Mouse (Mus musculus): ENCODE data around the gene Fetub. TPM values are rescaled to one million over a fixed set of nuclear protein-coding genes. Genes with fewer than 3 reads are reported as not detected.
A peak's percentile ranks its signal among the peaks of the same experiment; 100 is the strongest.

Fetub gene
- not detected in 2 replicates for polyA plus RNA-seq (2016; fragmentation: Nextera tagmentation; extraction: Ambion mirVana)

DNA sequence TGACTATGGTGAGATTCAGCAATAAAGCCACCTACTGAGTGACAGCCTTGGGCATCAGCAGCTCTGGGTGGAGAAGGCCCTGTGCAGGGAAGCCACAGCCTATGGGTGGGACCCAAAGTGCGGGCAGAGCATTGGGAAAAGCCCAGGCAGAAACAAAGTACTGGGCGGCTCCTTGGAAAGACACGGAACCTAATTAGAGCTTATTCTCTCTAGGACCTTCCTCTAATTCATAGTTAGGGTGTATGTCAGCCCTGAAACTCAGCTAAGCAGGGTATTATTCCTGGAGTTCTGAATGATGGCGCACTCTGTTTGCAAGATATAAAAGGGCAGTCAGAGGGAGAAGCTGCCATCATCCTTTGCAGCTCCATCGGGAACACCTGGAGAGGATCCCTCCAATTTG, at the start of gene Fetub:
TSS of gene Fetub (plus strand) at position 301 of the 400 bp plus-strand sequence.
- no peaks in the 10 kb centered on the region for H3K36me3 ChIP-seq
- 93% methylated on average over 5 of the region's 5 CpGs for WGBS
- no peaks in the 10 kb centered on the region; the same call in 1 of the 2 replicates for H3K4me1 ChIP-seq (replicated peaks)
- no peaks in the 10 kb centered on the region for H3K27me3 ChIP-seq (ENCODE audit: insufficient read depth, poor library complexity, severe bottlenecking)
- no peak for DNase-seq (ENCODE audit: low spot score)
- H3K4me3 ChIP-seq = no peak within 1 kb of the TSS
- H3K9me3 ChIP-seq = no peaks in the 10 kb centered on the region
- H3K27ac ChIP-seq = no peak within 1 kb of the TSS

DNA sequence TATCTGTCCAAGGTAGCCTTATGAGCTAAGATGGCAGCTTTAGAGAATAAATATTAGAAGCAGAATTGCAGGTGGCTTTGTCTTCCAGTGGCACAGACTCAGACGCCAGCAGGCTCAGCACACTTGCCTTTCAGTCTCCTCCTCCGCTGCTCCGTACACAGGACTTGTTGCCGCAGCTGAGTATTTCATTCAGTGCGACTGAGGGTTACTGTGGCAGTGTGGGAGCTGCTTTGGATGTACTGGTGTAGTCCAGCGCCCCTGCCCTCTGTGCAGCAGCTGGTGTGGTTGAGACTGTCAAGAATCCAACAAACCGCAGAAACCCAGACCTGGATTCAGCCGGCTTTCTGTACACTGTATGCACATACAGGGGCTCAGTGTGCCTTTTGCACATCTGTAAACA, 45.7 kb upstream of the Fetub start:
- 93% methylated on average over 8 of the region's 8 CpGs for WGBS
- H3K36me3 ChIP-seq = peaks cover 66% of the 10 kb centered on the region

DNA sequence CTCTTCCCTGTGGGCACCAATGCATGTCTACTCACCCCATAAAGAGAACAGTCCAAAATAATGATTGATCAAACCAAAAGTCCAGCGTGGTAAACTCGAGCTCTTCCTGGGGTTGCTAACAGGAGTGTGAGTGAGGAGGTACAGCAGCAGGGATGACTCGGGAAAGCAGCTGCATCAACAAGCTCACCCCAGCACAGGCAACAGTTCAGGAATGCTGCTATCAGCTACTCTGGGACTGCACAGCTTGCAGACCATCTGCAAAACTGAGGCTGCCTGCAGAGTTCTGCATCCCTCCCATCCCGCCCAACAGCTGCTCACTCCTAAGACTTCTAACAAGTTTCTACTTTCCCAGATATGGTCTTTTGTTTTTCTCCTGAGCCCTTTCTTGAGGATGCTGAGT, 44.8 kb upstream of the Fetub start:
- H3K4me1 ChIP-seq (replicated peaks) = no peaks in the 10 kb centered on the region

More for the DNA sequence above, 45.7 kb upstream of the Fetub start:
- no peak for DNase-seq (ENCODE audit: low spot score)
- Histone ChIP-seq H3K27me3 (ENCODE audit: insufficient read depth, poor library complexity, severe bottlenecking) (no peaks in the 10 kb centered on the region), H3K4me3 (no peak overlapping the region), H3K9me3 (no peaks in the 10 kb centered on the region), H3K27ac (no peak overlapping the region), H3K4me1 (replicated peaks) (no peaks in the 10 kb centered on the region)

DNA sequence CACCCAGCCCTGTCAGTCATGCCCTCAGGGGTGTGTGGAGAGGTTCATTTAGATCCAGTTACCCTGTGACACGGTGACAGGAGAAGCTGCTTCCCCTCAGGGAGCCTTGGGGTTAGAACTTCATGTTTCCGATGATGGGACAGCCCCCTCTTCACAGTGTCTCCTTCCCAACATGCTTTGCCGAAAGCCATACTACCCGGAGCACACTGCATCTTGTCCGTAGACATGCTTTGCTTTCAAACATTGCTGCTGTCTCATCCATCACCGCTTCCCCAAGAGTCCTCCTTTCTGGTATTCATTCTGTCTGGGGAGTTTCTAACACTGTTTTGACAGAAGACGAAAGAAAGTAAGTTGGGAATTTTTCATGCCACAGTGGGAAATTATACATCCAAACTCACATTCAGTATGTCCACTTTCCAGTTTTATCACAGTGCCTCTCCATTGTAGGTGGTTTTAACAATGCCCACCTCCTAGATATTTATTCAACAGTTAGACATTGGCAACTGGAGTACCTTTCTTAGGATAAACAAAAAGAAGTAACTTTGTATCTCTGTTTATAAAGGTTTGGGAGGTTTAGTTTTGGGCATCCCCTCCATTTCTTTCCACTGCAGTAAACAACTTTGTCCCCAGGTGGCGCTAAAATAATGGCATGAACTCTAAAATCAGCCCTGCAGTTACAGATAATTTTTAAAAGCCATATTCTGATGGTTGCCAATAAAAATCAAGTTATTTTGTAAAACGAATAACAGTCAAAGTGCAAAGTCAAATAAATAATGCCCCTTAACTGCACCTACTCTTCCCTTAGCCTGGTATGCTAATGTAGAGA, 41.7 kb upstream of the Fetub start:
- Histone ChIP-seq H3K9me3 (no peaks in the 10 kb centered on the region), H3K4me1 (replicated peaks) (peaks cover 10% of the 10 kb centered on the region), H3K4me3 (no peak overlapping the region), H3K36me3 (peaks cover 25% of the 10 kb centered on the region), H3K27me3 (ENCODE audit: insufficient read depth, poor library complexity, severe bottlenecking) (no peaks in the 10 kb centered on the region), H3K27ac (no peak overlapping the region)
- no peak for DNase-seq (ENCODE audit: low spot score)
- WGBS = 48% methylated on average over 9 of the region's 9 CpGs

More for the DNA sequence above, 44.8 kb upstream of the Fetub start:
- no peaks in the 10 kb centered on the region for H3K9me3 ChIP-seq
- H3K36me3 ChIP-seq = peaks cover 56% of the 10 kb centered on the region
- WGBS = 69% methylated on average over 4 of the region's 4 CpGs
- no peak overlapping the region for H3K4me3 ChIP-seq
- H3K27ac ChIP-seq = no peak overlapping the region
- DNase-seq (ENCODE audit: low spot score) = no peak
- H3K27me3 ChIP-seq (ENCODE audit: insufficient read depth, poor library complexity, severe bottlenecking) = no peaks in the 10 kb centered on the region

DNA sequence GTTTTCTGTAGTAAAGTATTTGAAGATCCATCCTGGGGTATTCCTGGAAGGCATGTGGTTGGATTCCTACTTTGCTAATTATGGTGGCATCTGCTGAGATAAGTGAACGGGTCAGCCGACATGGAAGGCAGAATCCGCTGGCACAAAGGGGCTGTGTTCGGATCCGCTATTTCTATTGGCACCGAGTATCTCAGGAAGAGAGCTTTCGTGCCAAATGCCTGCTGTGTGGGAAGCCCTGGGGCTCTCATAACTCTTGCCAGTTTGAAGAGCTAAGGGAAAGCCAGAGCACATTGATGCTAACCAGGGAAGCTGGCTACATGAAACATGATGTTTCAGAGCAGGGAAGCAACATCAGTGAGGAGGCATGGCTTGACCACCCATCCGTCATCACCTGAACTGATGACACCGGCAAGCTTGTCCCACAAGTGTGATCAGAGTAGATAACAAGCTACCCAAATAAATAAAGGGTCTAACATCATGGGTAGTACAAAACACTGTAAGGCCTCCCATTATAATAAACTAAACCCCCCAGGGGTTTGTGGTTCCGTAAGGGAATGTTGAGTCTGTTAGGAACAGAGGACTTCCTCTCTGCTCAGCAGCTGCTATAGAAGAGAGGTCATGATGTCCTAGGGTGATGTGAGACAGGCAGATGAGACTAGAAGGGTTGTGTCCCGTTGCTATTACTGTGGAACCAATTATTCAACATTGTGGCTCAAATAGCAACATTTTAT, 40.3 kb upstream of the Fetub start:
- H3K9me3 ChIP-seq = no peaks in the 10 kb centered on the region
- no peak for DNase-seq (ENCODE audit: low spot score)
- no peak overlapping the region for H3K27ac ChIP-seq
- 85% methylated on average over 11 of the region's 11 CpGs for WGBS
- H3K36me3 ChIP-seq = peaks cover 11% of the 10 kb centered on the region
- no peak overlapping the region for H3K4me3 ChIP-seq
- peaks cover 10% of the 10 kb centered on the region for H3K4me1 ChIP-seq (replicated peaks)
- no peaks in the 10 kb centered on the region for H3K27me3 ChIP-seq (ENCODE audit: insufficient read depth, poor library complexity, severe bottlenecking)

DNA sequence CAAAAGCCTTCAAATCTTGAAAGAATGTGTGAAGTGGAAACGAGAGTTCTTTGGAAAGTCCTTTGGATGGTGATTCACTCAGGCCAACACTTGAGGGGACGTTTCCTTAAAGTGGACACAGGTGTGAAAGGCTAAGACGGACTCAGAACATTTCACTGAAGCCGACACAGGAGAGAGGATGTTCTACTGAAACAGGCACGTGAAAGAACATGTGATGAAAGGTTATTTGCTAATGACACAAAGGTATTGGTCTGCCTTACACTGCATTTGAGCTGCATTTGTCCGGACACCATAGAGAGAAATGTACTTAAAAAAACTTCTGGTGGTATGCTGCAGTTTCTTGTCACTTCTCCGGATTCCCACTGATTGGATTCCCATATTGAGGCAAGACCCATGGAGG, 39.4 kb upstream of the Fetub start:
- DNase-seq (ENCODE audit: low spot score) = no peak
- no peaks in the 10 kb centered on the region for H3K27me3 ChIP-seq (ENCODE audit: insufficient read depth, poor library complexity, severe bottlenecking)
- H3K36me3 ChIP-seq = peaks cover 3% of the 10 kb centered on the region
- no peaks in the 10 kb centered on the region for H3K9me3 ChIP-seq
- H3K4me1 ChIP-seq (replicated peaks) = peaks cover 10% of the 10 kb centered on the region
- 76% methylated on average over 7 of the region's 7 CpGs for WGBS
- no peak overlapping the region for H3K27ac ChIP-seq
- no peak overlapping the region for H3K4me3 ChIP-seq

DNA sequence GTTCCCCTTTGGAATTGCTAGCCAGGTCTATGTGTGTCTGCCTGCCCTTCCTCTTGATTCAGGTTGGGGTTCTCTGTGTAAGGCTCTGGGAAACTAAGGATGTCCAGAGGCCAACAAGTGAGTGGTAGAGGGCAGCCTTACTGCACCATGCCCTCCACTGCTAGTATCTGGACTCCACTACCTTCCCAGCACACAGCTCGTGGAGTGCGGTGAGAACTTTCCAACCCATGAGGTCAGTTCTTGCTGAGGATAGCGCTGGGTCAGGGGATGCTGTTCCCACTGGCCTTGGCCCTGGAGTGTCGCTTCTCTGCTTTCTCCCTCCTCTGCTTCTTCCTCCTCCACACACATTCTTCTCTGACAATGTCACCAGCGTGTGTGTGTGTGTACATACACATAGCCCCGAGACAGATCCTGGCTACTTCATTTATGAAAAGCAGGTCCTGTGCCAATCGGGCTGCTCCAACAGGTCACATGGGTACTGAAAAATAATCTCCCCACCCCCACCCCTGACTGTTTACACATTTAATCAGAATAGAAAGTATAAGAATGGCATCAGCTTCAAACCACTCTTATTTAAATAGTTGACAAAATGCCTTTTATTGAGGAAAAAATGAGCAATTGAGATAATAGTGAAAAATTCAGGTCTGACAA, 38.1 kb upstream of the Fetub start:
- H3K4me3 ChIP-seq = no peak overlapping the region
- no peaks in the 10 kb centered on the region for H3K9me3 ChIP-seq
- no peak for DNase-seq (ENCODE audit: low spot score)
- H3K36me3 ChIP-seq = no peaks in the 10 kb centered on the region
- no peak overlapping the region for H3K27ac ChIP-seq
- H3K4me1 ChIP-seq (replicated peaks) = peaks cover 10% of the 10 kb centered on the region
- 76% methylated on average over 7 of the region's 7 CpGs for WGBS
- H3K27me3 ChIP-seq (ENCODE audit: insufficient read depth, poor library complexity, severe bottlenecking) = no peaks in the 10 kb centered on the region

DNA sequence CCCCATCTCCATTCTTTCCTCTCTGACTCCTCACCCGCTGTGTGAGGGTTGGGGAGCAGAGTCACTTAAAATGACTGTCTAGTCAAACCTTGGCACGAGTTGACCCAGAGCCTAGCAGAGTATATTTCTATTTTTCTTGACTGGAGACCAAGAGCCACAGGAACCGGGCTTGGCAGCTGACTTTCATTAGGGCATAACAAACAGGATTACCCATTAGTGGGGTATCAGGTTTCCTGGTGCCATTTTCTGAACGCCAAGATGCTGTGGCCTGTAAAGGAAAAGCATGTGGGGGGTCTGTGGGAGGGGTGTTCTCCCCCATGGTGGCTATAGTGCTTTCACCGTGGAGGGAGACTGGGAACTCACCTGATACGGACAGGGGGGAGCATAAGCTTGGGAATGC, 37.2 kb upstream of the Fetub start:
- Histone ChIP-seq H3K27ac (no peak overlapping the region; the same call in 1 of the 2 replicates), H3K27me3 (ENCODE audit: insufficient read depth, poor library complexity, severe bottlenecking) (no peaks in the 10 kb centered on the region), H3K9me3 (no peaks in the 10 kb centered on the region), H3K36me3 (no peaks in the 10 kb centered on the region), H3K4me1 (replicated peaks) (peaks cover 10% of the 10 kb centered on the region), H3K4me3 (no peak overlapping the region)
- WGBS = 20% methylated on average over 6 of the region's 6 CpGs
- peak; percentile 35 for DNase-seq (ENCODE audit: low spot score)

DNA sequence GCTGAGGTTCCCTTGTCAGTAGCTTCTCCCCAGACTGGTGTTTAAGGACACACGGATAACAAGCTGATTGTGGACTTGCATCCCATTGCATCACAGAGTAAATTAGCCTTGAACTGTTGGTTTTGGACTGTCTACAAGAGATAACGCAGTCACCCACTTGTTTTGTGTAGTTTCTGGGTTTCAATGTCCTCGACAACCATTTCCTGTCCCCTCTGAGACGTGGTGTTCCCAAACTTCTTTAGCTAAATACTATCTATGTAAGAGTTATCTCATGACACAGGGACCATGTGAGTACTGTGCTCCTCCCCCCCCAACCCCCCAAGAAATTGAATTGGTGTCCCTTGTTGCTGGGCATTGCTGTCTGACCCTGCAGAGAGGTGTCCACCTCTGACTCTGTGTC, 36.6 kb upstream of the Fetub start:
- no peak overlapping the region for H3K27ac ChIP-seq
- no peak for DNase-seq (ENCODE audit: low spot score)
- WGBS = 73% methylated on average over 4 of the region's 4 CpGs
- H3K36me3 ChIP-seq = no peaks in the 10 kb centered on the region
- H3K27me3 ChIP-seq (ENCODE audit: insufficient read depth, poor library complexity, severe bottlenecking) = no peaks in the 10 kb centered on the region
- H3K4me3 ChIP-seq = no peak overlapping the region
- no peaks in the 10 kb centered on the region for H3K9me3 ChIP-seq
- H3K4me1 ChIP-seq (replicated peaks) = peaks cover 10% of the 10 kb centered on the region

DNA sequence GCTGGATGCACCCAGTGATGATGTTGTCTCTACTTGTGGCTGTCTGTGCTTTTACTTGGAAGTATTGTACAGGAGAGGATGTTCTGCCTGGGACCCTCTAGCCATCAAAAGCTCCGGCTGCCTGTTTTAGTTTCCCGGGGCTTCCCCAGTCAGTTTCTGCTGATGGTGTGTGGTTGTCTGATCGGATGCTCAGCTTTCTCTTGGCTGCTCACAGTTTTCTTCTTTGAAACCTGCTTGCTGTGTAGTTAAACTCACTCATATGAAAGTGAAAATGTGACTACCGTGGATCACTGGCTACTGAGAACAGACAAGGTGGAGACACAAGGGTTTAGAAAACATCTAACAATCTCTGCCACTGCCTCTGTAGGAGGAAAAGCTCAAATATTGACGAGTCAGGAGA, 34.7 kb upstream of the Fetub start:
- Histone ChIP-seq H3K27me3 (ENCODE audit: insufficient read depth, poor library complexity, severe bottlenecking) (no peaks in the 10 kb centered on the region), H3K27ac (no peak overlapping the region), H3K9me3 (no peaks in the 10 kb centered on the region), H3K4me3 (no peak overlapping the region), H3K36me3 (no peaks in the 10 kb centered on the region), H3K4me1 (replicated peaks) (peaks cover 10% of the 10 kb centered on the region)
- no peak for DNase-seq (ENCODE audit: low spot score)
- 85% methylated on average over 5 of the region's 5 CpGs for WGBS

DNA sequence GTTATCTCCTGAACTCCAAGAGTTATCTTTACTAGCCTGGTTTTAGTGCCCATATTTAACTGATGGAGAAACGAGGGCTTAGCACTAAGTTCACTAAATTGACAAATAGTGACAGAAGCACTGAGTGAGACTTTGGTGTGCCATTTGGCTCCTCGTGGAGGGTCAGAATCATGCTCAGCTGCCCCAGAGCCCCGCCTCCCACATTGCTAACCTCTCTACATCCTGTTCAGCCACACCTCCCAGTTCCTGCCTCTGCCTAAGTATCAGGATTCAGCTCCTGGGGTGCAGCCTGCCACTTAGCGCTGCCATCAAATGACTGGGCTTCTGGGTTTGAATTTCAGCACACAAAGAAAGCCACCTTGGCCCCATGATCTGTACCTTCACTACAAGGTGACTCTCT, 32.8 kb upstream of the Fetub start:
- no peaks in the 10 kb centered on the region for H3K27me3 ChIP-seq (ENCODE audit: insufficient read depth, poor library complexity, severe bottlenecking)
- H3K36me3 ChIP-seq = no peaks in the 10 kb centered on the region
- WGBS = 53% methylated on average over 4 of the region's 4 CpGs
- no peak overlapping the region for H3K4me3 ChIP-seq
- no peaks in the 10 kb centered on the region for H3K9me3 ChIP-seq
- no peak overlapping the region for H3K27ac ChIP-seq
- no peak for DNase-seq (ENCODE audit: low spot score)
- H3K4me1 ChIP-seq (replicated peaks) = peaks cover 15% of the 10 kb centered on the region

DNA sequence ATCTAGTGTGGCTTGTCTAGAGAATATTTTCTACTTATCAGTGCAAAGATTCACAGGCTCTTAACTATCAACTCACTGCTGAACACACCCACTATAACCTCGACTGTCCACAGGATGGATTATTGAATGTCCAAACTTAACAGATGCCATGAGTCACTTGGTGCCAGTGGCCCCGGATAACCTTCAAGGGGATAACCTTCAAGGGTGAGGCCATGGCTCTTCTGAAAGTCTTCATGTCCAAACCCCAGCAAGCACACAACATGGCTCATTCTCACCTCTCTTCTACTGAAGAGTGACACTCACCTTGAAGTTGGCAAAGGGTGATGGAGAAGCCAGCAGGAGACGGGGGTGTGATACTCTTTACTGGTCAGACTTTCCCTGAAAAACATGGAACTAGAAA, 31.4 kb upstream of the Fetub start:
- 82% methylated on average over 3 of the region's 3 CpGs for WGBS
- Histone ChIP-seq H3K27me3 (ENCODE audit: insufficient read depth, poor library complexity, severe bottlenecking) (no peaks in the 10 kb centered on the region), H3K9me3 (no peaks in the 10 kb centered on the region), H3K36me3 (no peaks in the 10 kb centered on the region), H3K4me3 (no peak overlapping the region), H3K4me1 (replicated peaks) (peaks cover 6% of the 10 kb centered on the region; the same call in 1 of the 2 replicates), H3K27ac (no peak overlapping the region)
- no peak for DNase-seq (ENCODE audit: low spot score)

DNA sequence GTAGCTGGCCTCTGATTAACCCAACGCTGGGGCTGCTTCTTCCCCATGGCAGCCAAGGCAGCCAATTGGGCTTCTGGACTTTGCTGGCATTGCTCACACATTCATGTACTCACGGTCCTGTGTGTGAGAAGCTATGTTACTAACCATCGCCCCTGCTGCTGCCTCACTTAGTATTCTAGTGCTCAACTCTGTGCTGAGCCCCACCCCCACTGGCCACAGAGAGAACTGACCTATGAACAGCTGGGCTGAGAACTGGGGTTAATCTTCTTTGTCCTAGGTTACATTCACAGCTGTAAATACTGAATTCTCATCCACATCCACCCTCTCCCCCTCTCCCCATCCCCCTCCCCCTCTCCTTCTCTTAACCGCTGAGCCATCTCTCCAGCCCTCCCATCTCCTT, 29.3 kb upstream of the Fetub start:
- Histone ChIP-seq H3K9me3 (no peaks in the 10 kb centered on the region), H3K4me1 (replicated peaks) (peaks cover 6% of the 10 kb centered on the region; the same call in 1 of the 2 replicates), H3K36me3 (no peaks in the 10 kb centered on the region), H3K27me3 (ENCODE audit: insufficient read depth, poor library complexity, severe bottlenecking) (no peaks in the 10 kb centered on the region), H3K27ac (0 out of 2 replicates have a peak overlapping the region, but pooled peaks have one; percentile 12), H3K4me3 (no peak overlapping the region)
- WGBS = 58% methylated on average over 4 of the region's 4 CpGs
- no peak for DNase-seq (ENCODE audit: low spot score)

All from hindbrain, embryonic 10.5 days (tissue).